Mouse (Mus musculus): ENCODE measurements around the gene Eif2ak4.

Eif2ak4 gene

GRCm38 (mm10) chr2:118509688-118510446 lies 121.4 kb downstream of the Eif2ak4 start:
- DNase-seq (ENCODE audit: low spot score in 2 of 2): no peak

- DNase-seq (ENCODE audit: low spot score in 2 of 2): peak; percentile 66 to 76
Observed at GRCm38 (mm10) chr2:118510447-118511310, 122.3 kb downstream of the Eif2ak4 start.

GRCm38 (mm10) chr2:118511779-118512417 lies 123.5 kb downstream of the Eif2ak4 start:
- DNase-seq (ENCODE audit: low spot score in 2 of 2): no peak

GRCm38 (mm10) chr2:118512418-118513377 lies 124.3 kb downstream of the Eif2ak4 start:
- DNase-seq (ENCODE audit: low spot score in 2 of 2): no peak

GRCm38 (mm10) chr2:118520042-118520933 lies 131.9 kb downstream of the Eif2ak4 start:
- DNase-seq (ENCODE audit: low spot score in 2 of 2): peak in 1 of 2 experiments; percentile 51

GRCm38 (mm10) chr2:118522265-118522664 lies 133.8 kb downstream of the Eif2ak4 start:
- no peak for DNase-seq (ENCODE audit: low spot score in 2 of 2)

GRCm38 (mm10) chr2:118523163-118523730 lies 134.8 kb downstream of the Eif2ak4 start:
- no peak for DNase-seq (ENCODE audit: low spot score in 2 of 2)

- DNase-seq (ENCODE audit: low spot score in 2 of 2): no peak
Observed at GRCm38 (mm10) chr2:118524811-118525210, 136.4 kb downstream of the Eif2ak4 start.
